Mouse (Mus musculus) kidney, adult 2 months (tissue): ENCODE results near the gene Mllt11.

ENCODE experiments used
- CTCF ChIP-seq: fragments of 200-500 bp; conservative IDR thresholded peaks from 2 replicates; pipeline ENCODE4 v1.5.1; 2011; ENCODE audit warnings: low read depth, mild to moderate bottlenecking, control low read depth, low read length, moderate library complexity, mixed read lengths; ENCODE audit not compliant: insufficient read depth, insufficient read length
- POLR2A ChIP-seq: fragments of 200-500 bp; IDR thresholded peaks from one replicate; pipeline ENCODE4 v1.6.1; 2011; ENCODE audit warnings: low read depth, low read length, control low read depth

DNA sequence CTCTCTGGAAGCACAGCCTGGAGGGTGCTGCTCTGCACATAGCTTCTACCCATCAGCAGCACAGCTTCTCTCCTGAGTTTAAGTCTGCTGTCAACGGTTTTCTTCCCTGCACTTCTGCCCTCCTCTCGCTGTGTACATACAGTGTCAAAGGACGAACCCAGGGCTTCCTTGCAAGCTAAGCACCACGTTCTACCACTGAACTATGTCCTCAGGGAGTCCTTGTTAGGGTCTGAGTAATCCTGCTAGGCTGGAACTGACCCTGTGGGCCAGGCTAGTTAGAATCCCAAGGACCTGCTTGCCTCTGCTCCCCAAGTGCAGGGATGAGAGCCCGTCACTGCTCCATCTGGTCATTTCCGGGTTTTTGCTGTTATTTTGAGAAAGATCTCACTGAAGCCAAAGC, 45.1 kb downstream of the Mllt11 start:
- no peak for TF ChIP-seq CTCF
- TF ChIP-seq POLR2A: no peak
